Mouse (Mus musculus) bone marrow macrophage, adult 2 months (primary cell): Measurements from ENCODE around the gene Med6.
A peak's percentile ranks its signal among the peaks of the same experiment; 100 is the strongest.

Experiments
- CTCF ChIP-seq: IDR thresholded peaks from 2 replicates; pipeline ENCODE4 v1.5.1; 2012; ENCODE audit warnings: low read depth, mild to moderate bottlenecking, low read length, moderate library complexity
- POLR2A ChIP-seq: IDR thresholded peaks from 2 replicates; pipeline ENCODE4 v1.6.1; 2012; ENCODE audit warnings: mild to moderate bottlenecking, low read depth, low read length, borderline replicate concordance

DNA sequence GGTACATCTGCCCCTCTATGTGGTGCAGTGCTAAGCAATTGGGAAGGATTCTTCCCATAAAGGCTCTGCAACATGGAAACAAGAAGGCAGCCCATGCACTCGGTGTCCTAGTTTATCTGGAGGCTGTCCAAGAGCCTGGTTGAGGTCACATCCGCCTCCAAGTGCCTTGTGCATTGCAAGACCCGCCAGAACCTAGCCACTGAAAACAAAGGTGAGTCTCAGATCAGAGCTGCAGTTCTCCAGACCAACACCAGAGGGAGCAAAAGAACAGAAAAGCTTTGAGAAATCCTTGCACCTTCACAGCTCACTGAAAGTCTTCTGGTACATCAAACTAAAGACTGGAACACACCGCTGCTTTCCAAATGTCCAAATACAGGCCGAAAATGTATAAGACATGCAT lies 24.5 kb upstream of the Med6 start:
- no peak for TF ChIP-seq POLR2A
- peak; percentile 42; the same call in 1 of the 2 replicates for TF ChIP-seq CTCF
